Mouse (Mus musculus) heart, embryonic 13.5 days (tissue): ENCODE measurements around the gene Ttc41. TPM values are rescaled to one million over a fixed set of nuclear protein-coding genes. Genes with fewer than 3 reads are reported as not detected.

Experiments used
- ATAC-seq: fragments of 200-750 bp; cut with Nextera tagmentation; 2 replicates; pipeline ENCODE4 v1.8.0; 2017; ENCODE audit warnings: moderate TSS enrichment; ENCODE audit not compliant: insufficient number of reproducible peaks, low FRiP score, low TSS enrichment; ENCODE audit errors: extremely low read depth
- H3K27ac ChIP-seq: fragments of 300-500 bp; sonication (generic); replicated peaks from 2 replicates; pipeline ENCODE4 v1.5.1; 2015; ENCODE audit warnings: moderate library complexity, mild to moderate bottlenecking, inconsistent platforms
- H3K27me3 ChIP-seq: fragments of 300-500 bp; sonication (generic); replicated peaks from 2 replicates; pipeline ENCODE4 v1.6.1; 2015; ENCODE audit warnings: mild to moderate bottlenecking, inconsistent platforms
- H3K36me3 ChIP-seq: fragments of 300-500 bp; sonication (generic); 2 replicates; pipeline ENCODE4 v1.6.1; 2015; ENCODE audit warnings: mild to moderate bottlenecking, inconsistent platforms
- H3K4me1 ChIP-seq: fragments of 300-500 bp; sonication (generic); 2 replicates; pipeline ENCODE4 v1.6.1; 2015; ENCODE audit warnings: inconsistent platforms
- H3K4me2 ChIP-seq: fragments of 300-500 bp; sonication (generic); 2 replicates; pipeline ENCODE4 v1.6.1; 2015; ENCODE audit warnings: inconsistent platforms, mild to moderate bottlenecking, moderate library complexity
- H3K4me3 ChIP-seq: fragments of 300-500 bp; sonication (generic); 2 replicates; pipeline ENCODE4 v1.5.1; 2015; ENCODE audit warnings: moderate library complexity, mild to moderate bottlenecking, inconsistent platforms
- H3K9ac ChIP-seq: fragments of 300-500 bp; sonication (generic); 2 replicates; pipeline ENCODE4 v1.6.1; 2015; ENCODE audit warnings: inconsistent platforms, mild to moderate bottlenecking, moderate library complexity
- H3K9me3 ChIP-seq: fragments of 300-500 bp; sonication (generic); 2 replicates; pipeline ENCODE4 v1.6.1; 2016; ENCODE audit warnings: inconsistent platforms
- WGBS: fragments of 180-500 bp; shearing (Covaris S2); methylation state at CpG from one replicate; pipeline ENCODE4 v1.1.7; 2015; ENCODE audit warnings: mixed read lengths; 5-methylcytosine and 5-hydroxymethylcytosine counted together
- polyA plus RNA-seq: library from polyadenylated mRNA; unstranded; fragments of >200 nt; fragmentation: Nextera tagmentation; extraction: Ambion mirVana; gene quantifications from 2 replicates; pipeline ENCODE4 v1.2.1, GENCODE M21; 2015

The Ttc41 gene
- polyA plus RNA-seq, 1 experiment from 2014 or later = 2.1 TPM

GRCm38 (mm10) chr10:86757724-86758123, 52.1 kb downstream of the Ttc41 start:
- Histone ChIP-seq H3K9ac (no peak overlapping the region), H3K4me3 (no peak overlapping the region), H3K9me3 (no peaks in the 10 kb centered on the region), H3K4me1 (no peaks in the 10 kb centered on the region; the same call in 1 of the 2 replicates), H3K27ac (no peak overlapping the region), H3K4me2 (no peak overlapping the region), H3K27me3 (no peaks in the 10 kb centered on the region), H3K36me3 (no peaks in the 10 kb centered on the region)
- WGBS = 87% methylated on average over 1 of the region's 1 CpGs
- ATAC-seq = no peak

GRCm38 (mm10) chr10:86758211-86758610, 52.6 kb downstream of the Ttc41 start:
- Histone ChIP-seq H3K9ac (no peak overlapping the region), H3K27me3 (no peaks in the 10 kb centered on the region), H3K9me3 (no peaks in the 10 kb centered on the region), H3K4me3 (no peak overlapping the region), H3K4me1 (no peaks in the 10 kb centered on the region; the same call in 1 of the 2 replicates), H3K27ac (no peak overlapping the region), H3K4me2 (no peak overlapping the region), H3K36me3 (no peaks in the 10 kb centered on the region)
- WGBS = 81% methylated on average over 6 of the region's 6 CpGs
- no peak for ATAC-seq

- Histone ChIP-seq H3K4me2 (no peak overlapping the region), H3K27me3 (no peaks in the 10 kb centered on the region), H3K4me3 (no peak overlapping the region), H3K36me3 (no peaks in the 10 kb centered on the region), H3K4me1 (no peaks in the 10 kb centered on the region), H3K9ac (no peak overlapping the region), H3K27ac (no peak overlapping the region), H3K9me3 (no peaks in the 10 kb centered on the region)
- ATAC-seq = no peak
- 67% methylated on average over 1 of the region's 1 CpGs for WGBS
These were observed 55.6 kb downstream of the Ttc41 start for GRCm38 (mm10) chr10:86761236-86761635.

DNA sequence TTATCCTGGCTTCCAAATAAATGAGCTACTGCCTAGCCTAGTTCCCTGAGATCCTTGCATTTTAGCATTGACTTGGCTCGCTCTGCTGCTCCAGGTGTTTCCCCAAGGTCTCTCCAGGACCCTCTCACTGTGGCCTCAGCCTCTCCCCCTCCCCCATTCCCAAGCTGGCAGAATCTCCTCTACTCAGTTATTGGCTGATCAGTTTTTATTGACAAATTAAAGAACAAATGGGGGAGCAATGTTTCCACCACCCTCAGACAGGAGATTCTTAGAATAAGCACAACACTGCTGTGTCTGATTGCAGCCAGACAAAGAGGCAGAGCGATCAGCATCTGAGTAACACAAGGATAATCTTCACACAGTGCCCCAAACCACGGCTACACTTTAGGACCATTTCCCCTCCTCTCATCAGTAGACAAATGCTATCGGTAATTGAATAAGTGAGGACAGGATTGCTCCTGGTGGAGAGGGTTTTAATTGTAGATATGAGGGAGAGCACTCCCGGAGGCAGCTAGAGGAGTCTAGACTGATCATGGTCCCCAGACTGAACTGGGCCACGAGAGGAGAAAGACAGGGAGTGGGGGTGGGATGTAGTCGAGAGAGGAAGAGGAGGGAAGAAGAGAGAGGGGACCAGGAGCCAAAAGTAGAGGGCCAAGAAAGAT, 56.2 kb downstream of the Ttc41 start:
- H3K27me3 ChIP-seq = no peaks in the 10 kb centered on the region
- H3K4me3 ChIP-seq = no peak overlapping the region
- no peaks in the 10 kb centered on the region for H3K9me3 ChIP-seq
- WGBS = 29% methylated on average over 7 of the region's 7 CpGs
- ATAC-seq = no peak
- no peaks in the 10 kb centered on the region for H3K36me3 ChIP-seq
- H3K4me2 ChIP-seq = no peak overlapping the region
- H3K27ac ChIP-seq = no peak overlapping the region
- H3K9ac ChIP-seq = no peak overlapping the region
- H3K4me1 ChIP-seq = no peaks in the 10 kb centered on the region

DNA sequence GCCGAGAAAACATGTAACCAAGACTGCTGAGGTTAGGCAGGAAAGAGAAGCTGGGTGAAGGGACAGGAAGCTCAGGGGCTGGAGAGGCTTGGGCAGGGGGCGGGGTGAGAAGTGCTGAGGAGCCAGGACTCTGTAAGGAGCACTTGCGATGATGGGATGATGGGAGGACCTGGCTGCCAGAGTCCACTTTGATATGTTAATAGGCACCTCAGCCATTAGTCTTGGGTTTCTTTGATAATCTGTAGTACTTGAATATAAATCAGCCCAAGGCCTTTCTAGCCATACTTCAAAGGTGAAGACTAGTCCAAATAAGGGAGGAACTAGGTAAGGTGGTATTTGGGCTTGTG, 56.7 kb downstream of the Ttc41 start:
- 44% methylated on average over 3 of the region's 3 CpGs for WGBS
- H3K4me1 ChIP-seq = no peaks in the 10 kb centered on the region
- H3K4me2 ChIP-seq = no peak overlapping the region
- no peak overlapping the region for H3K9ac ChIP-seq
- no peaks in the 10 kb centered on the region for H3K27me3 ChIP-seq
- no peaks in the 10 kb centered on the region for H3K36me3 ChIP-seq
- no peak for ATAC-seq
- H3K4me3 ChIP-seq = no peak overlapping the region
- no peaks in the 10 kb centered on the region for H3K9me3 ChIP-seq
- H3K27ac ChIP-seq = no peak overlapping the region

DNA sequence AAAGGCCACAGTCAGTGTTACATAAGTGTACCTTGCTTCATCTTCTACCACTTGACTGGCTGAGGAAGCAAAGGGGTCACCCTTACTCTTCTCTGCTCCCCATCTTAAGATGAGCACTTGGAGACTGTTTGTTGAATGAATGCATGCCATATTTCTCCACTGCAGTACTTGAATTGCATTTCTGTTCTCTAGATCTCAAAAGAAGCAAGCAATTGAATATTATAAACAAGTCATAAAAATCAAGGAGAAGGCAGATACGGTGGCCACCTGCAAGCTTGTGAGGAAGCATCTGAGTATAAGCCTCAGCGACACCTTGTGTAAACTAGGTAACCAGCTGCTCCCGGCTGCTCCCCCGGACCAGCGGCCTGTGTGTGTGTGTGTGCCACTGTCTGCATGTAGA, 58.1 kb downstream of the Ttc41 start, which contains the start of gene Gm49358:
Gm49358 (plus strand) TSS at position 301 of the 400 bp plus-strand sequence.
- H3K36me3 ChIP-seq = no peaks in the 10 kb centered on the region
- H3K4me2 ChIP-seq = no peak within 1 kb of the TSS
- no peaks in the 10 kb centered on the region for H3K27me3 ChIP-seq
- H3K9me3 ChIP-seq = no peaks in the 10 kb centered on the region
- H3K27ac ChIP-seq = no peak within 1 kb of the TSS
- H3K9ac ChIP-seq = no peak within 1 kb of the TSS
- H3K4me1 ChIP-seq = no peaks in the 10 kb centered on the region
- no peak for ATAC-seq
- WGBS = 88% methylated on average over 5 of the region's 5 CpGs
- no peak within 1 kb of the TSS for H3K4me3 ChIP-seq

GRCm38 (mm10) chr10:86765344-86765966, 59.8 kb downstream of the Ttc41 start:
- H3K9me3 ChIP-seq = no peaks in the 10 kb centered on the region
- H3K4me3 ChIP-seq = no peak overlapping the region
- 68% methylated on average over 4 of the region's 4 CpGs for WGBS
- no peak overlapping the region for H3K9ac ChIP-seq
- no peaks in the 10 kb centered on the region for H3K36me3 ChIP-seq
- H3K27me3 ChIP-seq = no peaks in the 10 kb centered on the region
- no peak overlapping the region for H3K4me2 ChIP-seq
- H3K4me1 ChIP-seq = peaks cover 7% of the 10 kb centered on the region; the same call in 1 of the 2 replicates
- H3K27ac ChIP-seq = no peak overlapping the region
- ATAC-seq = no peak

- Histone ChIP-seq H3K4me2 (no peak overlapping the region), H3K4me3 (no peak overlapping the region), H3K4me1 (peaks cover 7% of the 10 kb centered on the region; the same call in 1 of the 2 replicates), H3K27me3 (no peaks in the 10 kb centered on the region), H3K36me3 (no peaks in the 10 kb centered on the region), H3K27ac (no peak overlapping the region), H3K9ac (no peak overlapping the region), H3K9me3 (no peaks in the 10 kb centered on the region)
- 64% methylated on average over 5 of the region's 5 CpGs for WGBS
- ATAC-seq = no peak
These were observed 63.6 kb downstream of the Ttc41 start for GRCm38 (mm10) chr10:86769216-86769615.

GRCm38 (mm10) chr10:86769797-86770196, 64.2 kb downstream of the Ttc41 start:
- whole genome bisulfite sequencing = 39% methylated on average over 4 of the region's 4 CpGs
- ATAC-seq = no peak
- no peak overlapping the region for H3K27ac ChIP-seq
- peaks cover 7% of the 10 kb centered on the region; the same call in 1 of the 2 replicates for H3K4me1 ChIP-seq
- H3K36me3 ChIP-seq = no peaks in the 10 kb centered on the region
- no peak overlapping the region for H3K4me2 ChIP-seq
- no peak overlapping the region for H3K9ac ChIP-seq
- H3K27me3 ChIP-seq = no peaks in the 10 kb centered on the region
- no peak overlapping the region for H3K4me3 ChIP-seq
- no peaks in the 10 kb centered on the region for H3K9me3 ChIP-seq

GRCm38 (mm10) chr10:86771701-86772100, 66.1 kb downstream of the Ttc41 start:
- Histone ChIP-seq H3K27me3 (no peaks in the 10 kb centered on the region), H3K36me3 (no peaks in the 10 kb centered on the region), H3K4me2 (no peak overlapping the region), H3K4me3 (no peak overlapping the region), H3K9ac (no peak overlapping the region), H3K27ac (no peak overlapping the region), H3K4me1 (peaks cover 9% of the 10 kb centered on the region), H3K9me3 (no peaks in the 10 kb centered on the region)
- 72% methylated on average over 5 of the region's 5 CpGs for WGBS
- no peak for ATAC-seq

- no peaks in the 10 kb centered on the region for H3K36me3 ChIP-seq
- no peak overlapping the region for H3K9ac ChIP-seq
- no peak overlapping the region for H3K4me2 ChIP-seq
- H3K4me3 ChIP-seq = no peak overlapping the region
- H3K4me1 ChIP-seq = peaks cover 13% of the 10 kb centered on the region
- no peak for ATAC-seq
- 54% methylated on average over 6 of the region's 6 CpGs for WGBS
- no peak overlapping the region for H3K27ac ChIP-seq
- no peaks in the 10 kb centered on the region for H3K9me3 ChIP-seq
- H3K27me3 ChIP-seq = no peaks in the 10 kb centered on the region
These were observed 66.6 kb downstream of the Ttc41 start for GRCm38 (mm10) chr10:86772231-86772631.

DNA sequence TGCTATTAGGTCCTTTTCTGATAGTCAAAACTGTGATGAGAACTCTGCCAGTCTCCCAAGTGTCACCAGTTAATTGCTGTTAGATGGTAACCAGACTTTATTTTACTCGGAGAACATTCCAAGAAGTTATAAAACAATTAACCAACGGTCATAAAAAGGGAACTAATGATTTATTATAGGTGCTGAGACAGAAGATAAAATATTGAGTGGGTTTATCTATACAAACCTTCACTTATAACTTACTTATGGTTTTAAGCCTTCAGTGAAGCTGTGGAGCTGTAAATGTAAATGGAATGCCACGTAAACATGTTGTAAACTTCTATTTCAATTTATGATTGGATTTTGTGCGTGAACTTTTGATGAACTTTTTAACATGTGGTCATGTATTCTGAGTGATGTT, 67.7 kb downstream of the Ttc41 start:
- no peak for ATAC-seq
- no peaks in the 10 kb centered on the region for H3K27me3 ChIP-seq
- WGBS = 67% methylated on average over 4 of the region's 4 CpGs
- H3K27ac ChIP-seq = no peak overlapping the region
- no peak overlapping the region for H3K4me2 ChIP-seq
- H3K36me3 ChIP-seq = no peaks in the 10 kb centered on the region
- no peak overlapping the region for H3K4me3 ChIP-seq
- H3K4me1 ChIP-seq = peaks cover 22% of the 10 kb centered on the region
- H3K9ac ChIP-seq = no peak overlapping the region
- H3K9me3 ChIP-seq = no peaks in the 10 kb centered on the region
